ENCODE assay signal across 24 mouse cellular contexts in genomic region chr6:11723519-11723918, GRCm38 (mm10).
DNase-seq lines count a peak whose midpoint lies in the region; ATAC-seq and TF ChIP-seq lines count a peak whose summit lies in the region.
"Had no signal": no experiment of that assay in that cellular context is flagged by ENCODE, and none has a peak within 500 bp of the region (broad histone marks: within the 10 kb centered on the region; RNA-seq: fewer than 3 reads in every experiment).

No protein-coding gene starts in this region.

- no peaks in the 10 kb centered on the region for H3K9me3 ChIP-seq in hindbrain, embryonic 11.5 days (ENCODE audit: control insufficient read depth, low read length)
- no peaks in the 10 kb centered on the region for H3K9me3 ChIP-seq in hindbrain, embryonic 10.5 days
- H3K9me3 ChIP-seq in midbrain, embryonic 12.5 days: no peaks in the 10 kb centered on the region
- H3K9me3 ChIP-seq in midbrain, embryonic 10.5 days (replicated peaks): no peaks in the 10 kb centered on the region
- no peaks in the 10 kb centered on the region for H3K9me3 ChIP-seq in midbrain, embryonic 14.5 days (ENCODE audit: control insufficient read depth, low read length)
- H3K9me3 ChIP-seq in neural tube, embryonic 14.5 days (ENCODE audit: control insufficient read depth, low read length): no peaks in the 10 kb centered on the region
- H3K9me3 ChIP-seq: embryonic facial prominence, embryonic 13.5 days; forebrain, embryonic 12.5 days; G1E; heart, embryonic 15.5 days; hindbrain, embryonic 15.5 days had no signal

- DNase-seq in hindbrain, embryonic 11.5 days (ENCODE audit: low spot score): no peak
- no peak for DNase-seq in hindbrain, embryonic 10.5 days (ENCODE audit: low spot score)
- no peak for DNase-seq in midbrain, embryonic 10.5 days (ENCODE audit: low spot score)
- peak; percentile 28 for DNase-seq in midbrain, embryonic 14.5 days
- DNase-seq in adrenal gland, adult 2 months: no peak
- DNase-seq in thymus, adult 2 months: no peak
- DNase-seq: adrenal gland, postnatal 14 days; B cell, adult 2 months; cerebellum, adult 18-20 months; cerebellum, adult 9-11 months; cerebellum, postnatal 36 days; gastrocnemius, postnatal 10 days; heart, adult 18-20 months; heart, postnatal 14 days had no signal

- TF ChIP-seq CTCF in thymus, adult 2 months (IDR thresholded peaks at IDR 0.05; ENCODE audit: borderline replicate concordance, control insufficient read depth, extremely low read depth, insufficient read depth, low read length, poor library complexity): no peak

- 87% methylated on average over 2 of the region's 2 CpGs for WGBS in hindbrain, embryonic 11.5 days
- WGBS in hindbrain, embryonic 10.5 days: 85% methylated on average over 2 of the region's 2 CpGs
- whole genome bisulfite sequencing in midbrain, embryonic 12.5 days: 71% methylated on average over 2 of the region's 2 CpGs
- WGBS in midbrain, embryonic 10.5 days: 85% methylated on average over 2 of the region's 2 CpGs
- WGBS in midbrain, embryonic 14.5 days: 50% methylated on average over 2 of the region's 2 CpGs
- 61% methylated on average over 2 of the region's 2 CpGs for WGBS in neural tube, embryonic 14.5 days
- 93% methylated on average over 2 of the region's 2 CpGs for WGBS in thymus, adult 2 months

- H3K4me1 ChIP-seq in hindbrain, embryonic 11.5 days (replicated peaks; ENCODE audit: control insufficient read depth, insufficient read depth, low read length): no peaks in the 10 kb centered on the region
- H3K4me1 ChIP-seq in hindbrain, embryonic 10.5 days (replicated peaks): no peaks in the 10 kb centered on the region
- no peaks in the 10 kb centered on the region for H3K4me1 ChIP-seq in midbrain, embryonic 12.5 days
- no peaks in the 10 kb centered on the region for H3K4me1 ChIP-seq in midbrain, embryonic 10.5 days
- H3K4me1 ChIP-seq in midbrain, embryonic 14.5 days (ENCODE audit: control insufficient read depth, insufficient read depth, low read length): 0 out of 2 replicates have a peak, but pooled peaks cover 3% of the 10 kb centered on the region
- no peaks in the 10 kb centered on the region for H3K4me1 ChIP-seq in neural tube, embryonic 14.5 days (ENCODE audit: control insufficient read depth, insufficient read depth, low read length)
- H3K4me1 ChIP-seq in thymus, adult 2 months (replicated peaks; ENCODE audit: control insufficient read depth, insufficient read depth, low read length): no peaks in the 10 kb centered on the region
- H3K4me1 ChIP-seq: embryonic facial prominence, embryonic 13.5 days; forebrain, embryonic 12.5 days; heart, embryonic 15.5 days; hindbrain, embryonic 15.5 days had no signal

- ATAC-seq in hindbrain, embryonic 11.5 days (ENCODE audit: low FRiP score): peak; percentile 63; the same call in 1 of the 2 replicates
- ATAC-seq in midbrain, embryonic 12.5 days (ENCODE audit: low FRiP score, low read depth): peak; percentile 48; the same call in 1 of the 2 replicates
- 0 out of 2 replicates have a peak, but pooled peaks have one; percentile 26 for ATAC-seq in midbrain, embryonic 14.5 days (ENCODE audit: low FRiP score, low TSS enrichment)
- ATAC-seq in neural tube, embryonic 14.5 days (ENCODE audit: low read depth): peak; percentile 75; the same call in 1 of the 2 replicates
- ATAC-seq: CD4-positive, CD25-positive, alpha-beta regulatory T cell, adult 4 months; forebrain, embryonic 16.5 days had no signal

- H3K36me3 ChIP-seq in hindbrain, embryonic 11.5 days (ENCODE audit: control insufficient read depth, insufficient read depth, low read length): no peaks in the 10 kb centered on the region
- no peaks in the 10 kb centered on the region for H3K36me3 ChIP-seq in hindbrain, embryonic 10.5 days
- no peaks in the 10 kb centered on the region for H3K36me3 ChIP-seq in midbrain, embryonic 12.5 days
- no peaks in the 10 kb centered on the region for H3K36me3 ChIP-seq in midbrain, embryonic 10.5 days
- H3K36me3 ChIP-seq in midbrain, embryonic 14.5 days (ENCODE audit: control insufficient read depth, insufficient read depth, low read length): no peaks in the 10 kb centered on the region
- no peaks in the 10 kb centered on the region for H3K36me3 ChIP-seq in neural tube, embryonic 14.5 days (ENCODE audit: control insufficient read depth, insufficient read depth, low read length)
- no peaks in the 10 kb centered on the region for H3K36me3 ChIP-seq in thymus, adult 2 months (ENCODE audit: control insufficient read depth, insufficient read depth, low read length)
- H3K36me3 ChIP-seq: embryonic facial prominence, embryonic 13.5 days; forebrain, embryonic 12.5 days; G1E; heart, embryonic 15.5 days; hindbrain, embryonic 15.5 days had no signal

- H3K4me3 ChIP-seq in hindbrain, embryonic 11.5 days (ENCODE audit: low read depth, low read length): no peak overlapping the region
- H3K4me3 ChIP-seq in hindbrain, embryonic 10.5 days: no peak overlapping the region
- no peak overlapping the region for H3K4me3 ChIP-seq in midbrain, embryonic 12.5 days
- no peak overlapping the region for H3K4me3 ChIP-seq in midbrain, embryonic 10.5 days
- H3K4me3 ChIP-seq in midbrain, embryonic 14.5 days (replicated peaks; ENCODE audit: low read depth, low read length): no peak overlapping the region
- H3K4me3 ChIP-seq in neural tube, embryonic 14.5 days (ENCODE audit: low read depth, low read length): no peak overlapping the region
- H3K4me3 ChIP-seq in thymus, adult 2 months (ENCODE audit: control insufficient read depth, insufficient read depth, low read length): no peak overlapping the region
- H3K4me3 ChIP-seq: embryonic facial prominence, embryonic 13.5 days; forebrain, embryonic 12.5 days; heart, embryonic 15.5 days; hindbrain, embryonic 15.5 days had no signal

- no peak overlapping the region for H3K9ac ChIP-seq in hindbrain, embryonic 11.5 days (ENCODE audit: low read depth, low read length)
- no peak overlapping the region for H3K9ac ChIP-seq in midbrain, embryonic 12.5 days (replicated peaks)
- no peak overlapping the region for H3K9ac ChIP-seq in midbrain, embryonic 14.5 days (replicated peaks; ENCODE audit: low read length)
- no peak overlapping the region for H3K9ac ChIP-seq in neural tube, embryonic 14.5 days (replicated peaks; ENCODE audit: low read depth, low read length)
- H3K9ac ChIP-seq: embryonic facial prominence, embryonic 13.5 days; forebrain, embryonic 12.5 days; heart, embryonic 15.5 days; hindbrain, embryonic 15.5 days had no signal

- no peak for TF ChIP-seq POLR2A in thymus, adult 2 months (IDR thresholded peaks at IDR 0.05; ENCODE audit: control insufficient read depth, extremely low read depth, insufficient read depth, low read length, poor library complexity)

- H3K27ac ChIP-seq in hindbrain, embryonic 11.5 days (ENCODE audit: low read depth, low read length): no peak overlapping the region
- H3K27ac ChIP-seq in hindbrain, embryonic 10.5 days: no peak overlapping the region
- no peak overlapping the region for H3K27ac ChIP-seq in midbrain, embryonic 12.5 days (replicated peaks)
- H3K27ac ChIP-seq in midbrain, embryonic 10.5 days (replicated peaks): no peak overlapping the region
- H3K27ac ChIP-seq in midbrain, embryonic 14.5 days (replicated peaks; ENCODE audit: low read depth, low read length): peak overlapping the region; percentile 14; the same call in 1 of the 2 replicates
- H3K27ac ChIP-seq in neural tube, embryonic 14.5 days (ENCODE audit: low read depth, low read length): no peak overlapping the region; the same call in 1 of the 2 replicates
- H3K27ac ChIP-seq in thymus, adult 2 months (ENCODE audit: control insufficient read depth, insufficient read depth, low read length): no peak overlapping the region
- H3K27ac ChIP-seq: embryonic facial prominence, embryonic 13.5 days; forebrain, embryonic 12.5 days; heart, embryonic 15.5 days; hindbrain, embryonic 15.5 days had no signal

- no peaks in the 10 kb centered on the region for H3K27me3 ChIP-seq in hindbrain, embryonic 11.5 days (ENCODE audit: control insufficient read depth, insufficient read depth, low read length)
- H3K27me3 ChIP-seq in hindbrain, embryonic 10.5 days (ENCODE audit: insufficient read depth, poor library complexity, severe bottlenecking): no peaks in the 10 kb centered on the region
- no peaks in the 10 kb centered on the region for H3K27me3 ChIP-seq in midbrain, embryonic 12.5 days
- no peaks in the 10 kb centered on the region for H3K27me3 ChIP-seq in midbrain, embryonic 10.5 days (ENCODE audit: low read depth, poor library complexity, severe bottlenecking)
- no peaks in the 10 kb centered on the region for H3K27me3 ChIP-seq in midbrain, embryonic 14.5 days (ENCODE audit: control insufficient read depth, insufficient read depth, low read length)
- no peaks in the 10 kb centered on the region for H3K27me3 ChIP-seq in neural tube, embryonic 14.5 days (ENCODE audit: control insufficient read depth, insufficient read depth, low read length)
- H3K27me3 ChIP-seq in thymus, adult 2 months (ENCODE audit: control insufficient read depth, insufficient read depth, low read length): no peaks in the 10 kb centered on the region
- H3K27me3 ChIP-seq: embryonic facial prominence, embryonic 13.5 days; forebrain, embryonic 12.5 days; heart, embryonic 15.5 days; hindbrain, embryonic 15.5 days had no signal

- H3K4me2 ChIP-seq in hindbrain, embryonic 11.5 days (replicated peaks; ENCODE audit: low read depth, low read length): no peak overlapping the region
- H3K4me2 ChIP-seq in midbrain, embryonic 12.5 days (replicated peaks): no peak overlapping the region
- H3K4me2 ChIP-seq in midbrain, embryonic 14.5 days (ENCODE audit: low read length): no peak overlapping the region
- no peak overlapping the region for H3K4me2 ChIP-seq in neural tube, embryonic 14.5 days (ENCODE audit: low read depth, low read length)
- H3K4me2 ChIP-seq: embryonic facial prominence, embryonic 13.5 days; forebrain, embryonic 12.5 days; heart, embryonic 11.5 days; heart, embryonic 15.5 days; hindbrain, embryonic 15.5 days had no signal
